Mouse (Mus musculus): Measurements from ENCODE around the gene Hspb8. TPM values are rescaled to one million over a fixed set of nuclear protein-coding genes. Genes with fewer than 3 reads are reported as not detected.

Gene Hspb8
- polyA plus RNA-seq, 1 experiment = 4.2 TPM

DNA sequence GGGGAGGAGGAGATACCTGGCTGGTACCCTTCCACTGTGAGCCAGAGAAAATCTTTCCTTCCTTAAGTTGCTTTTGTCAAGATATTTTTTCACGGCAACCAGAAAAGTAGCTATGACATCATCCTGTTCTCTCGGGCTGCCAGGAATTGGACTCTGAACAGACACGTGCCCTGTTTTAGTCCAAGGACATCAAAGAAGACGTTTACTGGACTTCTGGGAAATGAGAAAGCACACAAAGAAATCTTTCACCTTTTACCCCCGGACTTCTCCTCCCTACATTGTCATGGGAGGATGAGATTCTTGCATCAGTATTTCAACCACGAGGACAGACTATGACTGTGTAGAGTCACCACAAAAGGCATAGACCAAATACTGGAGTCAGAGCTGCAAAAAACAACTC, 14.7 kb downstream of the Hspb8 start:
- no peak for TF ChIP-seq CTCF (IDR thresholded peaks at IDR 0.05; ENCODE audit: control insufficient read depth, insufficient read depth, low read length)
- TF ChIP-seq POLR2A (IDR thresholded peaks at IDR 0.05; ENCODE audit: borderline replicate concordance, control insufficient read depth, low read depth, low read length) = no peak
- WGBS = 33% methylated on average over 6 of the region's 6 CpGs
- Histone ChIP-seq H3K4me1 (ENCODE audit: control insufficient read depth, insufficient read depth, low read length) (no peaks in the 10 kb centered on the region; the same call in 1 of the 2 replicates), H3K27ac (ENCODE audit: control insufficient read depth, insufficient read depth, low read depth, low read length, poor library complexity) (no peak overlapping the region), H3K4me3 (replicated peaks; ENCODE audit: control insufficient read depth, low read depth, low read length) (no peak overlapping the region)

GRCm38 (mm10) chr5:116407321-116407720, 15.3 kb downstream of the Hspb8 start:
- TF ChIP-seq POLR2A (IDR thresholded peaks at IDR 0.05; ENCODE audit: borderline replicate concordance, control insufficient read depth, low read depth, low read length) = no peak
- no peak for TF ChIP-seq CTCF (IDR thresholded peaks at IDR 0.05; ENCODE audit: control insufficient read depth, insufficient read depth, low read length)
- no peak overlapping the region for H3K27ac ChIP-seq (ENCODE audit: control insufficient read depth, insufficient read depth, low read depth, low read length, poor library complexity)
- H3K4me3 ChIP-seq (replicated peaks; ENCODE audit: control insufficient read depth, low read depth, low read length) = no peak overlapping the region
- no peaks in the 10 kb centered on the region; the same call in 1 of the 2 replicates for H3K4me1 ChIP-seq (ENCODE audit: control insufficient read depth, insufficient read depth, low read length)
- WGBS = 35% methylated on average over 4 of the region's 4 CpGs

DNA sequence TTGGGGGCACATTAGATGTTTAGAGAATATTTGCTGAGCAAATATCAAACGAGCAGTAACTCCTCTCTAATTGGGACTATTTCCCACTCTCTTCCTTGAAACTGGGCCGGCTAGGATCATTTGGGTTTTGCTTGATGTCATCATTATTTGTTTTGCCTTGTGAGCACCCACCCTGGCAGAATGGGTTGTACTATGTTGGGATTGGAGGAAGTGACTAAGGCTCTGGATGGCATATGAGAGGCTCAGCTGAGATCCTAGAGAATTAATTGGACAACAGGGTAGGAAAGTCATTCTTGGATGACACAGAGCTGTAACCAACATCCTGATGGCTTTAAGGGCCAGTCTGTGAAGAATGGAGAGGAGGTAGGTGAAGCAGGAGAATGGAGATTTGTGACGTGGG, 16.2 kb downstream of the Hspb8 start:
- TF ChIP-seq CTCF (IDR thresholded peaks at IDR 0.05; ENCODE audit: control insufficient read depth, insufficient read depth, low read length) = no peak
- no peak for TF ChIP-seq POLR2A (IDR thresholded peaks at IDR 0.05; ENCODE audit: borderline replicate concordance, control insufficient read depth, low read depth, low read length)
- H3K4me1 ChIP-seq (ENCODE audit: control insufficient read depth, insufficient read depth, low read length) = no peaks in the 10 kb centered on the region; the same call in 1 of the 2 replicates
- H3K27ac ChIP-seq (ENCODE audit: control insufficient read depth, insufficient read depth, low read depth, low read length, poor library complexity) = no peak overlapping the region
- 58% methylated on average over 3 of the region's 3 CpGs for WGBS
- no peak overlapping the region for H3K4me3 ChIP-seq (replicated peaks; ENCODE audit: control insufficient read depth, low read depth, low read length)

DNA sequence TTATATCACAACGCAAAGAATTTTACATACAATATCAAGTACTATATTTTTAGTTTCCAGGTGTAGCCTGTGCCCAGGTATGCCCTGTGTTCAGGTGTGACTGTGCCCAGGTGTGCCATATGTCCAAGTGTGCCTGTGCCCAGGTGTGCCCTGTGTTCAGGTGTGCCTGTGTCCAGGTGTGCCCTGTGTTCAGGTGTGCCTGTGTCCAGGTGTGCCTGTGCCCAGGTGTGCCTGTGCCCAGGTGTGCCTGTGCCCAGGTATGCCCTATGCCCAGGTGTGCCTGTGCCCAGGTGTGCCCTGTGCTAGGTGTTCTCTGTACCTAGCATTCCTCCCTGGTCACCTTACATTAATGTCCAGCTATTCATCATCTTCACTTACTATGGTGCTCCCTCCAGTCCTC, 16.7 kb downstream of the Hspb8 start:
- 85% methylated on average over 1 of the region's 1 CpGs for WGBS
- Histone ChIP-seq H3K4me3 (replicated peaks; ENCODE audit: control insufficient read depth, low read depth, low read length) (no peak overlapping the region), H3K4me1 (ENCODE audit: control insufficient read depth, insufficient read depth, low read length) (no peaks in the 10 kb centered on the region; the same call in 1 of the 2 replicates), H3K27ac (ENCODE audit: control insufficient read depth, insufficient read depth, low read depth, low read length, poor library complexity) (no peak overlapping the region)
- no peak for TF ChIP-seq POLR2A (IDR thresholded peaks at IDR 0.05; ENCODE audit: borderline replicate concordance, control insufficient read depth, low read depth, low read length)

GRCm38 (mm10) chr5:116404063-116404462, 18.6 kb downstream of the Hspb8 start:
- WGBS = 76% methylated on average over 2 of the region's 2 CpGs
- no peaks in the 10 kb centered on the region; the same call in 1 of the 2 replicates for H3K4me1 ChIP-seq (ENCODE audit: control insufficient read depth, insufficient read depth, low read length)
- H3K4me3 ChIP-seq (replicated peaks; ENCODE audit: control insufficient read depth, low read depth, low read length) = no peak overlapping the region
- TF ChIP-seq CTCF (IDR thresholded peaks at IDR 0.05; ENCODE audit: control insufficient read depth, insufficient read depth, low read length) (no peak), POLR2A (IDR thresholded peaks at IDR 0.05; ENCODE audit: borderline replicate concordance, control insufficient read depth, low read depth, low read length) (no peak)
- no peak overlapping the region for H3K27ac ChIP-seq (ENCODE audit: control insufficient read depth, insufficient read depth, low read depth, low read length, poor library complexity)

DNA sequence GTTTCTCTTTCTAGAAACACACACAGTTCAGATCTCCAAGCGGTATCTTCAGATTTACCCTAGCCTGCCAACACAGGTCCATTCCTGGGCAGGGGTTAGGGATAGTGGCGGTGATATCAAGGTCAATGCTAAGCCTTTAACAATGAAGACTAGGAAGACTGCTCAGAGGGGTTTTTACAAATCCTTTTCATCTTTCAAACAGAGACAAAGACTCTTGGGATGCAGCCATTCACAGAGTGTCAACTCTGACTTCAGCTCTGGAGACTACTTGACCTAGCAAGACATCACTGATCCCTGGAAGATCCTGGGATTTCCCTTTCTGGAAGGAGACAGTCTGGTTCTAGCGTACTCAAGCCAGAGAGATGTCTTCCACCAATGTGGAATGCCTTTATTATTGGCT, 21.9 kb downstream of the Hspb8 start:
- TF ChIP-seq CTCF (IDR thresholded peaks at IDR 0.05; ENCODE audit: control insufficient read depth, insufficient read depth, low read length) (no peak), POLR2A (IDR thresholded peaks at IDR 0.05; ENCODE audit: borderline replicate concordance, control insufficient read depth, low read depth, low read length) (no peak)
- WGBS = 86% methylated on average over 3 of the region's 3 CpGs
- Histone ChIP-seq H3K4me1 (ENCODE audit: control insufficient read depth, insufficient read depth, low read length) (no peaks in the 10 kb centered on the region), H3K27ac (ENCODE audit: control insufficient read depth, insufficient read depth, low read depth, low read length, poor library complexity) (no peak overlapping the region), H3K4me3 (replicated peaks; ENCODE audit: control insufficient read depth, low read depth, low read length) (no peak overlapping the region)

DNA sequence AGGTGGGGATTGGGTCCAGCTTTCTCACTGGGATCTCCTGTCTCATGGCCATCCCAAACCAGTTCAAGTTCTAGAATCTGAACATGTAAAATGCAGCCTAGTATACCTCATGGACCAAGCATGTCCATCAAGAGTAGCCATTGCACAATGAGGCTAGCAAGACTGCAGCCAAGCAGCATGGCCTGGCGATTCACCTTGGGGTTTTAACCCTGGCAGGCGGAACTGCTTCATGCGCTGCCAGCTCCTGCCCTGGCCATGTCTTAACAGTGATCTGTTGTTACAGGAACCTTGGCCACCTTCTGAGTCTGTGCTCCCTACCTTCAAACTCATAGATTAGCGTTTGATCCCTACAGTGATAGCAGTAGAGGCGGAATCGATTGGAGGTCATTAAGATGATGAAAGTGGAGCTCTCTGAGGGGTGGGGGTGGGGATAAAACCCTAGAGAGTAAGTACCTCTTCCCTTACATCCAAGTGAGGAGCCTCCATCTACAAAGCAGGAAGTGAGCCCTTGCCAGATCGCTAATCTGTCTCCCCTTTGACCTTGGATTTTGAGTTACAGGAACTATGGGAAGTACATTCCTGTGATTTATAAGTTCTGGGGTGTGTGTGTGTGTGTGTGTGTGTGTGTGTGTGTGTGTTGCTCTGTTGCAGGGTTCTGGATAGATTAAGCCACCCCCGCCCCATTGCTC, 22.5 kb downstream of the Hspb8 start:
- TF ChIP-seq POLR2A (IDR thresholded peaks at IDR 0.05; ENCODE audit: borderline replicate concordance, control insufficient read depth, low read depth, low read length) = no peak
- TF ChIP-seq CTCF (IDR thresholded peaks at IDR 0.05; ENCODE audit: control insufficient read depth, insufficient read depth, low read length) = no peak
- 64% methylated on average over 8 of the region's 8 CpGs for WGBS

GRCm38 (mm10) chr5:116396104-116396503, 26.6 kb downstream of the Hspb8 start:
- TF ChIP-seq CTCF (IDR thresholded peaks at IDR 0.05; ENCODE audit: control insufficient read depth, insufficient read depth, low read length) (no peak), POLR2A (IDR thresholded peaks at IDR 0.05; ENCODE audit: borderline replicate concordance, control insufficient read depth, low read depth, low read length) (no peak)
- WGBS = 67% methylated on average over 5 of the region's 5 CpGs
- H3K27ac ChIP-seq (ENCODE audit: control insufficient read depth, insufficient read depth, low read depth, low read length, poor library complexity) = no peak overlapping the region

More for the DNA sequence above, 22.5 kb downstream of the Hspb8 start:
- Histone ChIP-seq H3K27ac (ENCODE audit: control insufficient read depth, insufficient read depth, low read depth, low read length, poor library complexity) (no peak overlapping the region), H3K4me3 (replicated peaks; ENCODE audit: control insufficient read depth, low read depth, low read length) (no peak overlapping the region), H3K4me1 (ENCODE audit: control insufficient read depth, insufficient read depth, low read length) (no peaks in the 10 kb centered on the region)

GRCm38 (mm10) chr5:116392603-116393002, 30.1 kb downstream of the Hspb8 start:
- TF ChIP-seq POLR2A (IDR thresholded peaks at IDR 0.05; ENCODE audit: borderline replicate concordance, control insufficient read depth, low read depth, low read length) = no peak
- no peak for TF ChIP-seq CTCF (IDR thresholded peaks at IDR 0.05; ENCODE audit: control insufficient read depth, insufficient read depth, low read length)
- Histone ChIP-seq H3K27ac (ENCODE audit: control insufficient read depth, insufficient read depth, low read depth, low read length, poor library complexity) (no peak overlapping the region), H3K4me1 (ENCODE audit: control insufficient read depth, insufficient read depth, low read length) (no peaks in the 10 kb centered on the region), H3K4me3 (replicated peaks; ENCODE audit: control insufficient read depth, low read depth, low read length) (no peak overlapping the region)
- 84% methylated on average over 9 of the region's 9 CpGs for WGBS

More at GRCm38 (mm10) chr5:116396104-116396503, 26.6 kb downstream of the Hspb8 start:
- H3K4me1 ChIP-seq (ENCODE audit: control insufficient read depth, insufficient read depth, low read length) = no peaks in the 10 kb centered on the region
- H3K4me3 ChIP-seq (replicated peaks; ENCODE audit: control insufficient read depth, low read depth, low read length) = no peak overlapping the region

Data from bone marrow, adult 2 months (tissue).